Mouse (Mus musculus): ENCODE measurements around the gene Coro1c.

DNA sequence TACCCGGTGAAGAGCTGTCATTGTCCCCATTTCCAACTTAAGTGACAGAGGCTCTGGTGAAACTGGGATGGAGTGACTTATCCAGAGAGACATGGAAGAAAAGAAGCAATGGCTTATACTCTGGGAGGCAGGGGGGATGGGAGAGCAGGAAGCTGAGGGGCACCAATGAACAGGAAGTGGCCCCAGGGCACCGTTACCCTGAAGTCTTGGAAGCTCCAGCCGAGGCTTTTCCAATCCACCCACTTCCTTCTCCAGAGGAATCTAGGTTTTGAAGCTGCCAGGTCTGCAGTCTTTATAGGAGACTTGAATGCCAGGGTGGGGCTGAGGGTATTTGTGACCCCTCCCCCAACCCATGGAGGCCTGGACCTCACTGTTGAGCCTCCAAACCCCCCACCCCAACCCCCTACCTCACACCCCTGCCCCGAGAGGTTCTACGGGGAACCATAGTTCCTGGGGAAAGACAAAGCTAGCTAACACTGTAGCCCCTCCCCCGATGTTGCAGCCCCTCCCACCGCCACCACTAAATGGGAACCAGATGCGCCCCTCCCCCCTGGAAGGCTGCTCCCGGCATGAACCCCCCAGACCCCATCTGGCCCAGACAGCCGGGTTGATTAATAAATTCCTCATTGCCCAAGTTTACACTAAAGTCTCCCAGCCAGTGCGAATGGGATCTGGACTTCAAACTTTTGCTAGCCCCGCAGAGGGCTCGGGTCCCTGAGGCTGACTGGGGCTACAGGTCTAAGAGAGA lies 112.0 kb downstream of the Coro1c start:
- TF ChIP-seq CTCF (conservative IDR thresholded peaks at IDR 0.05 in 1 of 2, IDR thresholded peaks at IDR 0.05 in 1 of 2; ENCODE audit: low read depth in 2 of 2, low read length in 2 of 2) (no peak), HCFC1 (IDR thresholded peaks at IDR 0.05; ENCODE audit: low read depth, low read length) (no peak), ZC3H11A (IDR thresholded peaks at IDR 0.05; ENCODE audit: low read depth, low read length) (no peak), USF1 (IDR thresholded peaks at IDR 0.05; ENCODE audit: low read depth, low read length) (no peak), USF2 (conservative IDR thresholded peaks at IDR 0.05; ENCODE audit: low read depth, low read length) (no peak), EP300 (IDR thresholded peaks at IDR 0.05; ENCODE audit: low read length) (no peak), POLR2A (IDR thresholded peaks at IDR 0.05; ENCODE audit: low read depth, low read length) (no peak), KAT2A (IDR thresholded peaks at IDR 0.05; ENCODE audit: insufficient replicate concordance, low read length) (no peak), SIN3A (IDR thresholded peaks at IDR 0.05; ENCODE audit: low read length) (no peak), JUND (conservative IDR thresholded peaks at IDR 0.05; ENCODE audit: low read depth, low read length) (no peak), ETS1 (conservative IDR thresholded peaks at IDR 0.05; ENCODE audit: low read depth, low read length) (no peak)

Measured in CH12.LX (cell line).